Mouse (Mus musculus): ENCODE data around the gene Treml2. TPM values are rescaled to one million over a fixed set of nuclear protein-coding genes. Genes with fewer than 3 reads are reported as not detected.

Gene Treml2
- 1 to 10 TPM in 1 of 2 experiments, under 1 TPM in 1; 0.87 to 1.2 TPM for total RNA-seq (2021)
- long read RNA-seq, experiment 1, result 0 reads
- long read RNA-seq, experiment 2, result 0 reads

GRCm38 (mm10) chr17:48299203-48299602 is at the start of gene Treml2:
Gene Treml2, plus strand, starts transcription at chr17:48299498.
- DNase-seq (ENCODE audit: low spot score in 2 of 2), result no peak

- DNase-seq (ENCODE audit: low spot score in 2 of 2), result no peak
Observed at GRCm38 (mm10) chr17:48249501-48249900, 49.8 kb upstream of the Treml2 start.

GRCm38 (mm10) chr17:48250631-48251030 is 48.7 kb upstream of the Treml2 start:
- no peak for DNase-seq (ENCODE audit: low spot score in 2 of 2)

- no peak for DNase-seq (ENCODE audit: low spot score in 2 of 2)
Observed at GRCm38 (mm10) chr17:48256575-48256974, 42.7 kb upstream of the Treml2 start.

GRCm38 (mm10) chr17:48261868-48262267 is 37.4 kb upstream of the Treml2 start:
- no peak for DNase-seq (ENCODE audit: low spot score in 2 of 2)

GRCm38 (mm10) chr17:48263741-48264362 is 35.4 kb upstream of the Treml2 start, which contains the start of gene Treml4:
Gene Treml4, plus strand, starts transcription at chr17:48264295.
- DNase-seq (ENCODE audit: low spot score in 2 of 2), result no peak

GRCm38 (mm10) chr17:48264662-48265061 is 34.6 kb upstream of the Treml2 start:
- no peak for DNase-seq (ENCODE audit: low spot score in 2 of 2)

- DNase-seq (ENCODE audit: low spot score in 2 of 2), result no peak
Observed at GRCm38 (mm10) chr17:48266138-48266537, 33.2 kb upstream of the Treml2 start.

- DNase-seq (ENCODE audit: low spot score in 2 of 2), result no peak
Observed at GRCm38 (mm10) chr17:48266610-48267304, 32.5 kb upstream of the Treml2 start.

GRCm38 (mm10) chr17:48267591-48267990 is 31.7 kb upstream of the Treml2 start:
- DNase-seq (ENCODE audit: low spot score in 2 of 2), result no peak

GRCm38 (mm10) chr17:48268276-48268675 is 31.0 kb upstream of the Treml2 start:
- DNase-seq (ENCODE audit: low spot score in 2 of 2), result no peak

- no peak for DNase-seq (ENCODE audit: low spot score in 2 of 2)
Observed at GRCm38 (mm10) chr17:48269833-48270232, 29.5 kb upstream of the Treml2 start.

GRCm38 (mm10) chr17:48272158-48272557 is 27.1 kb upstream of the Treml2 start:
- no peak for DNase-seq (ENCODE audit: low spot score in 2 of 2)

GRCm38 (mm10) chr17:48272598-48272997 is 26.7 kb upstream of the Treml2 start:
- no peak for DNase-seq (ENCODE audit: low spot score in 2 of 2)

GRCm38 (mm10) chr17:48274098-48274497 is 25.2 kb upstream of the Treml2 start:
- no peak for DNase-seq (ENCODE audit: low spot score in 2 of 2)

GRCm38 (mm10) chr17:48274885-48275284 is 24.4 kb upstream of the Treml2 start:
- DNase-seq (ENCODE audit: low spot score in 2 of 2), result peak; percentile 15 to 49

- DNase-seq (ENCODE audit: low spot score in 2 of 2), result no peak
Observed at GRCm38 (mm10) chr17:48275736-48276135, 23.6 kb upstream of the Treml2 start.

GRCm38 (mm10) chr17:48278381-48278780 is 20.9 kb upstream of the Treml2 start:
- no peak for DNase-seq (ENCODE audit: low spot score in 2 of 2)

GRCm38 (mm10) chr17:48279002-48279401 is 20.3 kb upstream of the Treml2 start:
- no peak for DNase-seq (ENCODE audit: low spot score in 2 of 2)

GRCm38 (mm10) chr17:48280943-48281738 is 18.2 kb upstream of the Treml2 start:
- DNase-seq (ENCODE audit: low spot score in 2 of 2), result no peak

- DNase-seq (ENCODE audit: low spot score in 2 of 2), result no peak
Observed at GRCm38 (mm10) chr17:48281739-48282085, 17.6 kb upstream of the Treml2 start.

GRCm38 (mm10) chr17:48286765-48287164 is 12.5 kb upstream of the Treml2 start:
- no peak for DNase-seq (ENCODE audit: low spot score in 2 of 2)
